Mouse (Mus musculus): Measurements from ENCODE around the gene Spsb4.

- TF ChIP-seq CTCF (conservative IDR thresholded peaks at IDR 0.05; ENCODE audit: low read length) (no peak), POU5F1 (IDR thresholded peaks at IDR 0.05; ENCODE audit: borderline replicate concordance, low read length) (no peak)
Observed at GRCm38 (mm10) chr9:96938887-96939286, 79.8 kb downstream of the Spsb4 start.

Data from E14TG2a.4 (cell line).